ENCODE assay signal across 12 mouse cellular contexts in genomic region chr19:4203604-4204326, GRCm38 (mm10). TPM values are rescaled to one million over a fixed set of nuclear protein-coding genes. Genes with fewer than 3 reads are reported as not detected.
A peak's percentile ranks its signal among the peaks of the same experiment; 100 is the strongest.
DNase-seq lines count a peak whose midpoint lies in the region; ATAC-seq and TF ChIP-seq lines count a peak whose summit lies in the region.
"Had no signal": no experiment of that assay in that cellular context is flagged by ENCODE, and none has a peak within 500 bp of the region (broad histone marks: within the 10 kb centered on the region; RNA-seq: fewer than 3 reads in every experiment).

No protein-coding gene starts in this region.

- no peak for TF ChIP-seq POLR2A in bone marrow macrophage, adult 2 months (IDR thresholded peaks at IDR 0.05; ENCODE audit: borderline replicate concordance, low read depth, low read length)

- no peak; the same call in 1 of the 2 replicates for TF ChIP-seq CTCF in layer of hippocampus, adult 2 months (conservative IDR thresholded peaks at IDR 0.05)
- no peak for TF ChIP-seq CTCF in bone marrow macrophage, adult 2 months (IDR thresholded peaks at IDR 0.05; ENCODE audit: low read depth, low read length)
- no peak for TF ChIP-seq CTCF in forebrain, postnatal 0 days (IDR thresholded peaks at IDR 0.05; ENCODE audit: low read depth)

- no peaks in the 10 kb centered on the region for H3K36me3 ChIP-seq in forebrain, embryonic 16.5 days (ENCODE audit: control insufficient read depth, insufficient read depth)
- no peaks in the 10 kb centered on the region for H3K36me3 ChIP-seq in forebrain, postnatal 0 days (ENCODE audit: insufficient read depth)

- H3K4me1 ChIP-seq in bone marrow macrophage, adult 2 months (ENCODE audit: control insufficient read depth, insufficient read depth, low read length), result peaks cover 31% of the 10 kb centered on the region
- H3K4me1 ChIP-seq in forebrain, embryonic 16.5 days (replicated peaks; ENCODE audit: control insufficient read depth, insufficient read depth, low read length), result peaks cover 23% of the 10 kb centered on the region
- H3K4me1 ChIP-seq in forebrain, postnatal 0 days (ENCODE audit: insufficient read depth), result peaks cover 15% of the 10 kb centered on the region; the same call in 1 of the 2 replicates

- H3K27me3 ChIP-seq in forebrain, embryonic 16.5 days (replicated peaks; ENCODE audit: control insufficient read depth, insufficient read depth, low read length), result peaks cover 2% of the 10 kb centered on the region; the same call in 1 of the 2 replicates
- no peaks in the 10 kb centered on the region for H3K27me3 ChIP-seq in forebrain, postnatal 0 days (ENCODE audit: insufficient read depth, low read length)

- H3K4me3 ChIP-seq in layer of hippocampus, adult 2 months, result no peak overlapping the region
- peak overlapping the region; percentile 14; the same call in 1 of the 2 replicates for H3K4me3 ChIP-seq in bone marrow macrophage, adult 2 months (ENCODE audit: insufficient read depth, low read length)
- no peak overlapping the region for H3K4me3 ChIP-seq in forebrain, embryonic 16.5 days (replicated peaks; ENCODE audit: low read length)
- H3K4me3 ChIP-seq in forebrain, postnatal 0 days (ENCODE audit: low read depth, low read length), result no peak overlapping the region
- H3K4me3 ChIP-seq: forebrain, embryonic 12.5 days; limb, embryonic 13.5 days had no signal

- no peaks in the 10 kb centered on the region for H3K9me3 ChIP-seq in forebrain, embryonic 16.5 days (ENCODE audit: control insufficient read depth, low read length)
- H3K9me3 ChIP-seq in forebrain, postnatal 0 days (ENCODE audit: low read length), result no peaks in the 10 kb centered on the region
- H3K9me3 ChIP-seq: forebrain, embryonic 12.5 days; limb, embryonic 13.5 days had no signal

- 62% methylated on average over 13 of the region's 13 CpGs for WGBS in forebrain, embryonic 16.5 days
- 61% methylated on average over 13 of the region's 13 CpGs for WGBS in forebrain, postnatal 0 days

- no peak overlapping the region for H3K9ac ChIP-seq in forebrain, embryonic 16.5 days (replicated peaks; ENCODE audit: low read depth, low read length)
- H3K9ac ChIP-seq in forebrain, postnatal 0 days, result no peak overlapping the region
- H3K9ac ChIP-seq: forebrain, embryonic 12.5 days had no signal

- no peak for DNase-seq in layer of hippocampus, adult 2 months (ENCODE audit: low spot score in 2 of 2)
- DNase-seq in layer of hippocampus, adult 9-10 months (ENCODE audit: low spot score), result no peak
- DNase-seq in CD8-positive naive resting alpha-beta T cell, adult 2 months (ENCODE audit: low read depth in 2 of 2, low spot score in 2 of 2), result peak; percentile 51 to 53
- no peak for DNase-seq in forebrain, postnatal 0 days
- DNase-seq in right cerebral cortex, postnatal 25 days, result no peak

- H3K4me2 ChIP-seq in forebrain, embryonic 16.5 days (ENCODE audit: low read length), result no peak overlapping the region
- H3K4me2 ChIP-seq in forebrain, postnatal 0 days (ENCODE audit: low read depth), result no peak overlapping the region
- H3K4me2 ChIP-seq: forebrain, embryonic 12.5 days; limb, embryonic 13.5 days had no signal

- ATAC-seq in megakaryocyte, adult 5-6 weeks (ENCODE audit: poor library complexity, severe bottlenecking), result peak; percentile 36
- no peak for ATAC-seq in forebrain, embryonic 16.5 days
- no peak for ATAC-seq in forebrain, postnatal 0 days

- peak overlapping the region; percentile 96 for H3K27ac ChIP-seq in layer of hippocampus, adult 2 months
- H3K27ac ChIP-seq in bone marrow macrophage, adult 2 months (ENCODE audit: insufficient read depth, low read depth, low read length), result peak overlapping the region; percentile 88
- H3K27ac ChIP-seq in forebrain, embryonic 16.5 days (ENCODE audit: low read length), result no peak overlapping the region
- no peak overlapping the region for H3K27ac ChIP-seq in forebrain, postnatal 0 days (ENCODE audit: low read depth, low read length)
- H3K27ac ChIP-seq: forebrain, embryonic 12.5 days; limb, embryonic 13.5 days had no signal

RNA-seq across cellular contexts. Expression of gene Rad9a, which starts 2.3 kb away (rescaled TPM):
- 1 to 10 TPM; 8.1 to 8.7 TPM for total RNA-seq in layer of hippocampus, adult 2 months (2021)
- 25.1 and 27.2 TPM in 2 replicates for polyA plus RNA-seq in bone marrow macrophage, adult 2 months (2012; ENCODE audit: insufficient read depth, insufficient read length, missing spikeins)
- total RNA-seq in megakaryocyte, adult 5-6 weeks (2015), result 32.8 and 36.7 TPM in 2 replicates
- 21.4 and 22.8 TPM in 2 replicates for total RNA-seq in megakaryocyte, adult 5-6 weeks (2017)
- 22.6 and 26.1 TPM in 2 replicates for polyA plus RNA-seq in forebrain, embryonic 16.5 days (2015; fragmentation: Nextera tagmentation; extraction: Ambion mirVana)
- total RNA-seq in forebrain, postnatal 0 days (2014; rRNA removed), result 11.8 and 16.4 TPM in 2 replicates
- polyA plus RNA-seq in forebrain, postnatal 0 days (2015; fragmentation: Nextera tagmentation; extraction: Ambion mirVana), result 15.9 and 16.5 TPM in 2 replicates

RNA-seq across cellular contexts. Expression of gene Clcf1, which starts 10.3 kb away (rescaled TPM):
- total RNA-seq in layer of hippocampus, adult 2 months (2021), result under 1 TPM; 0.61 to 0.76 TPM
- polyA plus RNA-seq in bone marrow macrophage, adult 2 months (2012; ENCODE audit: insufficient read depth, insufficient read length, missing spikeins), result 0.40 and 0.56 TPM in 2 replicates
- total RNA-seq in megakaryocyte, adult 5-6 weeks (2015), result 1.4 and 2.9 TPM in 2 replicates
- 0.40 and 2.2 TPM in 2 replicates for total RNA-seq in megakaryocyte, adult 5-6 weeks (2017)
- 0.40 and 0.49 TPM in 2 replicates for polyA plus RNA-seq in forebrain, embryonic 16.5 days (2015; fragmentation: Nextera tagmentation; extraction: Ambion mirVana)
- total RNA-seq in forebrain, postnatal 0 days (2014; rRNA removed), result 0.38 and 1.2 TPM in 2 replicates
- polyA plus RNA-seq in forebrain, postnatal 0 days (2015; fragmentation: Nextera tagmentation; extraction: Ambion mirVana), result 0.29 and 0.41 TPM in 2 replicates

RNA-seq across cellular contexts. Expression of gene AC109138.7, which starts 10.4 kb away (rescaled TPM):
- total RNA-seq in layer of hippocampus, adult 2 months (2021), result not detected
- polyA plus RNA-seq in bone marrow macrophage, adult 2 months (2012; ENCODE audit: insufficient read depth, insufficient read length, missing spikeins), result not detected in 2 replicates
- not detected in 2 replicates for total RNA-seq in megakaryocyte, adult 5-6 weeks (2015)
- not detected in 2 replicates for total RNA-seq in megakaryocyte, adult 5-6 weeks (2017)
- polyA plus RNA-seq in forebrain, embryonic 16.5 days (2015; fragmentation: Nextera tagmentation; extraction: Ambion mirVana), result not detected in 2 replicates
- total RNA-seq in forebrain, postnatal 0 days (2014; rRNA removed), result not detected in 2 replicates
- not detected in 2 replicates for polyA plus RNA-seq in forebrain, postnatal 0 days (2015; fragmentation: Nextera tagmentation; extraction: Ambion mirVana)
- total RNA-seq: adrenal gland, postnatal 4 days had no signal
- polyA plus RNA-seq: forebrain, embryonic 12.5 days; heart, embryonic 14.5 days; limb, embryonic 13.5 days had no signal

RNA-seq across cellular contexts. Expression of gene Ppp1ca, which starts 11.9 kb away (rescaled TPM):
- 100 to 1,000 TPM; 263 to 276 TPM for total RNA-seq in layer of hippocampus, adult 2 months (2021)
- 299 and 331 TPM in 2 replicates for polyA plus RNA-seq in bone marrow macrophage, adult 2 months (2012; ENCODE audit: insufficient read depth, insufficient read length, missing spikeins)
- total RNA-seq in megakaryocyte, adult 5-6 weeks (2015), result 496 and 536 TPM in 2 replicates
- 639 and 705 TPM in 2 replicates for total RNA-seq in megakaryocyte, adult 5-6 weeks (2017)
- polyA plus RNA-seq in forebrain, embryonic 16.5 days (2015; fragmentation: Nextera tagmentation; extraction: Ambion mirVana), result 551 and 574 TPM in 2 replicates
- total RNA-seq in forebrain, postnatal 0 days (2014; rRNA removed), result 480 and 509 TPM in 2 replicates
- 551 and 589 TPM in 2 replicates for polyA plus RNA-seq in forebrain, postnatal 0 days (2015; fragmentation: Nextera tagmentation; extraction: Ambion mirVana)

RNA-seq across cellular contexts. Expression of gene Tbc1d10c, which starts 12.7 kb away (rescaled TPM):
- 1 to 10 TPM in 1 of 2 experiments, under 1 TPM in 1; 0.91 to 1.0 TPM for total RNA-seq in layer of hippocampus, adult 2 months (2021)
- 0.77 and 0.83 TPM in 2 replicates for polyA plus RNA-seq in bone marrow macrophage, adult 2 months (2012; ENCODE audit: insufficient read depth, insufficient read length, missing spikeins)
- 52.8 and 59.9 TPM in 2 replicates for total RNA-seq in megakaryocyte, adult 5-6 weeks (2015)
- 21.5 and 33.5 TPM in 2 replicates for total RNA-seq in megakaryocyte, adult 5-6 weeks (2017)
- polyA plus RNA-seq in forebrain, embryonic 16.5 days (2015; fragmentation: Nextera tagmentation; extraction: Ambion mirVana), result 0.29 and 0.42 TPM in 2 replicates
- total RNA-seq in forebrain, postnatal 0 days (2014; rRNA removed), result 1.5 and 2.9 TPM in 2 replicates
- 1.3 and 1.5 TPM in 2 replicates for polyA plus RNA-seq in forebrain, postnatal 0 days (2015; fragmentation: Nextera tagmentation; extraction: Ambion mirVana)

Comparison
In these comparisons a context has a peak if more than half of its experiments do, and no peak if none do; other contexts are left out.
1. DNase-seq: peak in CD8-positive naive resting alpha-beta T cell, adult 2 months (2 of 2); none in layer of hippocampus, adult 2 months (0 of 2), layer of hippocampus, adult 9-10 months (single experiment), forebrain, postnatal 0 days (single experiment) and right cerebral cortex, postnatal 25 days (single experiment).
2. H3K27ac ChIP-seq: peak in layer of hippocampus, adult 2 months (single experiment) and bone marrow macrophage, adult 2 months (single experiment); none in forebrain, embryonic 16.5 days (single experiment) and forebrain, postnatal 0 days (single experiment).